Mouse (Mus musculus) adrenal gland, postnatal 14 days (tissue): ENCODE data around the gene Nxpe3. TPM values are rescaled to one million over a fixed set of nuclear protein-coding genes. Genes with fewer than 3 reads are reported as not detected.
A peak's percentile ranks its signal among the peaks of the same experiment; 100 is the strongest.

ENCODE experiments used
- DNase-seq: peaks from one replicate; pipeline ENCODE4 v3.0.0; 2021; ENCODE audit warnings: mixed read lengths
- total RNA-seq: library from RNA; stranded (reverse); gene quantifications from 2 replicates; pipeline ENCODE4 v1.2.3, GENCODE M21; 2021

Nxpe3 gene
- total RNA-seq, 1 experiment from 2014 or later, result 1.6 TPM

DNA sequence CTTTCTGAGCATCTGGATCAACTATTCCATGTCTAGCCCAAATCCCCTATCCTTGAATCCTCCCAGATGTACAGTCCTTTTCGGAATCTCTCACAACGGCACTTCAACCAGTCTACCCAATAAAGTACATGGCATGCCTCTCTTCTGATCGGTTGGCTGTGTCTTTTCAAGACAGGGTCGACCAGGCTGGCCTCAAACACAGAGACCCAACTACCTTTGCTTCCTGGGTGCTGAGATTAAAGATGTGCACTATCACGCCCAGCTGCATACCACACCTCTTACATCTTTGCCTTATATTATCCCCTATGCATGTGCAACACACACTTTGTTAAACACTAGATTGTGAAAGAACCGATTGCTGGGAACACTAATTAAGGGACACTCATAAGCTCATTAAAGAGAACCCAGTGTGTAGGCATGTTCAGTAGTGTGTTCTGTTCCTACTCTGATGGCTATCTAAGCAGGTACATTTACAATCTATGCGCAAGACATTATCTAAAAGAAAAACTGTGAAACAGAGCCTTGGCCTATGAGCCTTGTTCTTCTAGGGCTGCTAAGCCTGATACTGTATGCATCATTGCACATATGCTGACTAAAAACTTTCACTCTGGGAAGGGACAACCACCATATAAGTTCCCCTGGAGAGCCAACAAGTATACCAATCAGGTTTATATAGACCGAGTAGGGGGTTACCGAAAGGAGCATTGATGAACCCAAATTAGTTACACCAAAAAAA is 85.1 kb downstream of the Nxpe3 start:
- DNase-seq, result no peak

- no peak for DNase-seq
Observed at GRCm38 (mm10) chr16:55809345-55809744, 85.7 kb downstream of the Nxpe3 start.

DNA sequence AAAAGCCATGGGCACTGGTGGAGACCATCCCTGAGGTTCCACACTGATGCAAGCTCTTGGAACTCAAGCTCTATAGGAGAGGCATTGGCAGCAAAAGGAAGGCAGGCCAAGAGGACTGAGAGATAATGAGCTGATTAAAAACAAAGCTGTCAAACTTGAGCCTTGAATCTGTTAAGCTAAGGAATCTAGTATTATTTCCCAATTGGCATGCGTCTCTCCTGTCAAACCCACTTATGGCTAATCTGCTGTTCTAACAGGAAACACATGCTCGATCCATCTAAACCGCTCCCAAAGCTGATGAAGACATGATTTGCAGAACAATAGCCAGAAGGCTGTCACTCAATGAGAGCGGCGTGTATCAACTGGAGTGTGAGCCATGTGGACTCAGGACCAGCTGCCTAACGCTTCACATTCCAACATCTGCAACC is 87.6 kb downstream of the Nxpe3 start:
- DNase-seq, result no peak

DNA sequence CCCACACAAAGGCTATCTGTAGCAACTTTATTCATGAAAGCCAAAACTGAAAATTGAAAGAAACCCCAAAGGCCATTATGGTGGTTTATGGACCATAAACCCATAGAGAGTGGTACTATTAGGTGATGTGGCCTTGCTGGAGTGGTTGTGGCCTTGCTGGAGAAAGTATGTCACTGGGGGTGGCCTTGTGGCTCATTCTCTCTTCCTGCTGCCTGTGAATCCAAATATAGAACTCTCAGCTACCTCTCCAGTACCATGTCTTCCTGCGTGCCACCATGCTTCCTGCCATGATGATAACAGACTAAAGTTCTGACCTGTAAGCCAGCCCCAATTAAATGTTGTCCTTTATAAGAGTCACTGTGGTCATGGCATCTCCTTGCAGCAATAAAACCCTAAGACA is 90.3 kb downstream of the Nxpe3 start:
- no peak for DNase-seq

DNA sequence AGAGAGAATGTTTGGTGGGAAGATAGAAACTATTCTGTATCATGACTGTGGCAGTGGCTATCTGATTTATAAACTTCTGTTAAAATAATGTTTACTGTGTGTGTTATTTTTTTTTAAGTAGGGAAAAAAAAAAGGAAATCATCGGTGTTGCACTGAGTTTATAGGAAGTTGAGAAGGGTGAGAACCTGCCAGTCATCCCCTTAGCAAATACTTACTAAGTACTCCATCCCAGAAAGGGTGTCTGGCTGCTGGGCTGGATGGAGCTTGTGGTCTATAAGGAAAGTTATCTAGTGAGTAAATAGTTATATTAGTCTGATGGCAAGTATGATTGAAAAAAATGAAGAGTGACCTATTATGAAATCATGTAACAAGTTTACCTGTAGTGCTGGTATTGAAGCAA is 93.5 kb downstream of the Nxpe3 start:
- no peak for DNase-seq

GRCm38 (mm10) chr16:55798845-55799244 is 96.2 kb downstream of the Nxpe3 start:
- peak; percentile 22 for DNase-seq

DNA sequence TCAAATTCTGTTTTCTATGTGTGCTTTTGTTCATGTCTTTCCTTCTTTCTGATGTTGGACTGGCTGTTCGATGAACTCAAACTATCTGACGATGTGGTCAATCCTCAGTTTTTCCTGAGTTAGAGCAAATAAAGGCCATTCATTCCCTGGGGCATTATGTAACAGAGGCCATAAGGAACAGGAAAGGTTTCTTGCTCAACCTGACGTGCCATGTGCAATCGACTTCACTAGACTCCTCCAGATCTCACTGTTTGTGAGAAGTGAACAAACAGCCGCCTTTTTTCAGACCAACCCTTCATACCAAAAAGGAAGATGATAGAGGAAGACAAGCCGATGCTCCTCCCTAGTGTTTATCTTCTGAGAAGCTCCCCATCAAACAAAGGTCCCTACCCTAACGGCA is 104.8 kb downstream of the Nxpe3 start:
- DNase-seq, result no peak

Other genes starting within 250 kb of the Nxpe3 start
- gene Nfkbiz, start 56.4 kb downstream of the Nxpe3 start, total RNA-seq, result 8.6 and 9.9 TPM in 2 replicates
- gene Cep97, start 39.6 kb upstream of the Nxpe3 start, total RNA-seq, result 8.4 and 11.1 TPM in 2 replicates
- gene Rpl24, start 71.0 kb upstream of the Nxpe3 start, total RNA-seq, result 762 and 869 TPM in 2 replicates
- 19.4 and 19.9 TPM in 2 replicates for gene Zbtb11, start 78.6 kb upstream of the Nxpe3 start, total RNA-seq
- 89.7 and 90.7 TPM in 2 replicates for gene Pcnp, start 134.5 kb upstream of the Nxpe3 start, total RNA-seq
- gene Trmt10c, start 142.5 kb upstream of the Nxpe3 start, total RNA-seq, result 22.4 and 23.3 TPM in 2 replicates
- gene Senp7, start 153.1 kb upstream of the Nxpe3 start, total RNA-seq, result 22.5 and 25.9 TPM in 2 replicates